Mouse (Mus musculus) MEL (cell line): ENCODE measurements at regions not wholly inside any gene's neighbourhood (a gene's known extent, or its start where the extent isn't known, plus 50 kb on each side); places are given as distances from the start of the nearest gene placed in this dataset.

Experiments
- DNase-seq: peaks from one replicate; pipeline ENCODE4 v3.0.0; 2011; ENCODE audit warnings: low read depth, low spot score
- H3K27ac ChIP-seq: 2 replicates; pipeline ENCODE4 v1.5.1; 2012; ENCODE audit warnings: low read depth, mild to moderate bottlenecking, control low read depth, low read length, moderate library complexity; ENCODE audit not compliant: control insufficient read depth
- H3K27me3 ChIP-seq, 2 experiments: fragments of 150-350 bp in 1 of 2; sonication (generic) in 1 of 2; 2 replicates each; pipeline ENCODE4 v1.6.1; 2012; ENCODE audit warnings: low read length in 2 of 2, mild to moderate bottlenecking in 2 of 2, improper control_type of control experiment in 1 of 2, moderate library complexity in 1 of 2; ENCODE audit not compliant: insufficient read depth in 2 of 2, control insufficient read depth in 1 of 2
- H3K36me3 ChIP-seq, 2 experiments: 2 replicates each; pipeline ENCODE4 v1.6.1; 2012 to 2014; ENCODE audit warnings: low read length in 2 of 2, improper control_type of control experiment in 1 of 2, inconsistent platforms in 1 of 2, mild to moderate bottlenecking in 1 of 2; ENCODE audit not compliant: insufficient read depth in 2 of 2, control insufficient read depth in 1 of 2
- H3K4me1 ChIP-seq, 2 experiments: fragments of 150-350 bp in 1 of 2; sonication (generic) in 1 of 2; 2 replicates each; pipeline ENCODE4 v1.6.1; 2012; ENCODE audit warnings: low read length in 2 of 2, improper control_type of control experiment in 1 of 2, mild to moderate bottlenecking in 1 of 2; ENCODE audit not compliant: insufficient read depth in 2 of 2, control insufficient read depth in 1 of 2
- H3K4me3 ChIP-seq, 2 experiments: fragments of 150-350 bp in 1 of 2; sonication (generic) in 1 of 2; 2 replicates each; pipeline ENCODE4 v1.5.1; 2012; ENCODE audit warnings: low read depth in 2 of 2, low read length in 2 of 2, mild to moderate bottlenecking in 2 of 2, moderate library complexity in 2 of 2, control low read depth in 1 of 2, improper control_type of control experiment in 1 of 2; ENCODE audit not compliant: control insufficient read depth in 1 of 2, insufficient read depth in 1 of 2
- H3K79me2 ChIP-seq: 2 replicates; pipeline ENCODE4 v1.6.1; 2012; ENCODE audit warnings: mild to moderate bottlenecking, low read length, moderate library complexity; ENCODE audit not compliant: control insufficient read depth, poor library complexity, insufficient read depth
- H3K9ac ChIP-seq: 2 replicates; pipeline ENCODE4 v1.6.1; 2012; ENCODE audit warnings: low read depth, mild to moderate bottlenecking, control low read depth, low read length, moderate library complexity; ENCODE audit not compliant: control insufficient read depth, poor library complexity, severe bottlenecking
- H3K9me3 ChIP-seq: fragments of 150-350 bp; sonication (generic); replicated peaks from 2 replicates; pipeline ENCODE4 v1.6.1; 2012; ENCODE audit warnings: mild to moderate bottlenecking, low read length, improper control_type of control experiment, moderate library complexity; ENCODE audit not compliant: insufficient read depth
- BHLHE40 ChIP-seq: IDR thresholded peaks from 2 replicates; pipeline ENCODE4 v1.6.1; 2012; ENCODE audit warnings: low read depth, mild to moderate bottlenecking, inconsistent platforms, low read length, improper control_type of control experiment, borderline replicate concordance
- CHD1 ChIP-seq: IDR thresholded peaks from 2 replicates; pipeline ENCODE4 v1.6.1; 2012; ENCODE audit warnings: low read depth, mild to moderate bottlenecking, inconsistent platforms, low read length, improper control_type of control experiment
- CTCF ChIP-seq, 3 experiments: IDR thresholded peaks in 2 of 3; conservative IDR thresholded peaks in 1 of 3; 2 replicates each; pipeline ENCODE4 v1.5.1; 2011 to 2012; ENCODE audit warnings: low read length in 3 of 3, low read depth in 2 of 3, mild to moderate bottlenecking in 2 of 3, improper control_type of control experiment in 1 of 3, inconsistent platforms in 1 of 3, mixed read lengths in 1 of 3, moderate library complexity in 1 of 3; ENCODE audit not compliant: control insufficient read depth in 1 of 3, insufficient read depth in 1 of 3, poor library complexity in 1 of 3, severe bottlenecking in 1 of 3
- E2F4 ChIP-seq: IDR thresholded peaks from 2 replicates; pipeline ENCODE4 v1.6.1; 2011; ENCODE audit warnings: low read depth, low read length, improper control_type of control experiment, borderline replicate concordance
- HCFC1 ChIP-seq: IDR thresholded peaks from 2 replicates; pipeline ENCODE4 v1.6.1; 2012; ENCODE audit warnings: low read depth, mild to moderate bottlenecking, inconsistent platforms, low read length, improper control_type of control experiment, moderate library complexity
- KAT2A ChIP-seq: conservative IDR thresholded peaks from 2 replicates; pipeline ENCODE4 v1.6.1; 2012; ENCODE audit warnings: low read depth, low read length, improper control_type of control experiment, inconsistent platforms
- MAX ChIP-seq: IDR thresholded peaks from 2 replicates; pipeline ENCODE4 v1.6.1; 2011; ENCODE audit warnings: low read length, improper control_type of control experiment
- MAZ ChIP-seq: IDR thresholded peaks from 2 replicates; pipeline ENCODE4 v1.6.1; 2012; ENCODE audit warnings: low read depth, mild to moderate bottlenecking, inconsistent platforms, low read length, improper control_type of control experiment
- MYB ChIP-seq: IDR thresholded peaks from 2 replicates; pipeline ENCODE4 v1.6.1; 2011; ENCODE audit warnings: mild to moderate bottlenecking, low read depth, low read length, improper control_type of control experiment
- MYC ChIP-seq: IDR thresholded peaks from 2 replicates; pipeline ENCODE4 v1.6.1; 2011; ENCODE audit warnings: low read depth, mild to moderate bottlenecking, low read length, improper control_type of control experiment, moderate library complexity
- NRF1 ChIP-seq: IDR thresholded peaks from 2 replicates; pipeline ENCODE4 v1.6.1; 2014; ENCODE audit warnings: low read depth, mild to moderate bottlenecking, inconsistent platforms, low read length, improper control_type of control experiment, moderate library complexity; ENCODE audit not compliant: poor library complexity, insufficient read depth, severe bottlenecking
- POLR2A ChIP-seq, 2 experiments: IDR thresholded peaks; 2 replicates each; pipeline ENCODE4 v1.6.1; 2011 to 2012; ENCODE audit warnings: low read length in 2 of 2, mild to moderate bottlenecking in 2 of 2, control low read depth in 1 of 2, improper control_type of control experiment in 1 of 2, low read depth in 1 of 2, moderate library complexity in 1 of 2; ENCODE audit not compliant: control insufficient read depth in 1 of 2, insufficient read depth in 1 of 2, poor library complexity in 1 of 2
- RCOR1 ChIP-seq: IDR thresholded peaks from 2 replicates; pipeline ENCODE4 v1.6.1; 2012; ENCODE audit warnings: low read depth, mild to moderate bottlenecking, inconsistent platforms, low read length, improper control_type of control experiment
- SIN3A ChIP-seq: IDR thresholded peaks from 2 replicates; pipeline ENCODE4 v1.6.1; 2012; ENCODE audit warnings: low read length, improper control_type of control experiment, inconsistent platforms
- TAL1 ChIP-seq: IDR thresholded peaks from 2 replicates; pipeline ENCODE4 v1.6.1; 2012; ENCODE audit warnings: mild to moderate bottlenecking, inconsistent platforms, low read length, moderate library complexity, mixed read lengths
- TCF12 ChIP-seq: IDR thresholded peaks from 2 replicates; pipeline ENCODE4 v1.6.1; 2014; ENCODE audit warnings: low read depth, mild to moderate bottlenecking, inconsistent platforms, low read length, improper control_type of control experiment, moderate library complexity
- UBTF ChIP-seq: IDR thresholded peaks from 2 replicates; pipeline ENCODE4 v1.6.1; 2012; ENCODE audit warnings: low read depth, mild to moderate bottlenecking, inconsistent platforms, low read length, improper control_type of control experiment, moderate library complexity, borderline replicate concordance; ENCODE audit not compliant: insufficient read depth
- USF2 ChIP-seq, 2 experiments: IDR thresholded peaks; 2 replicates each; pipeline ENCODE4 v1.6.1; 2011 to 2012; ENCODE audit warnings: improper control_type of control experiment in 2 of 2, low read length in 2 of 2, borderline replicate concordance in 1 of 2, inconsistent platforms in 1 of 2, low read depth in 1 of 2, mild to moderate bottlenecking in 1 of 2; ENCODE audit not compliant: insufficient read depth in 1 of 2
- ZKSCAN1 ChIP-seq: IDR thresholded peaks from 2 replicates; pipeline ENCODE4 v1.6.1; 2012; ENCODE audit warnings: low read depth, mild to moderate bottlenecking, inconsistent platforms, low read length, improper control_type of control experiment, moderate library complexity
- ZMIZ1 ChIP-seq: IDR thresholded peaks from 2 replicates; pipeline ENCODE4 v1.6.1; 2012; ENCODE audit warnings: low read depth, mild to moderate bottlenecking, inconsistent platforms, low read length, improper control_type of control experiment, moderate library complexity

- H3K27me3 ChIP-seq: peaks cover 10 to 17% of the 10 kb centered on the region in 2 experiments
- no peak overlapping the region for H3K27ac ChIP-seq
- no peaks in the 10 kb centered on the region for H3K36me3 ChIP-seq
- H3K4me1 ChIP-seq: no peaks in the 10 kb centered on the region
- H3K9ac ChIP-seq: no peak overlapping the region
- TF ChIP-seq BHLHE40: no peak
- TF ChIP-seq MAX: no peak
- no peak for TF ChIP-seq ZMIZ1
- no peak for TF ChIP-seq RCOR1
- TF ChIP-seq KAT2A: no peak
- TF ChIP-seq CTCF (IDR thresholded peaks at IDR 0.05 in 2 of 3, conservative IDR thresholded peaks at IDR 0.05 in 1 of 3; ENCODE audit: control insufficient read depth in 1 of 3, insufficient read depth in 1 of 3, low read depth in 2 of 3, low read length in 3 of 3, poor library complexity in 1 of 3, severe bottlenecking in 1 of 3): no peak
- no peak for TF ChIP-seq POLR2A (IDR thresholded peaks at IDR 0.05; ENCODE audit: control insufficient read depth in 1 of 2, insufficient read depth in 1 of 2, low read depth in 1 of 2, low read length in 2 of 2, poor library complexity in 1 of 2)
- no peak for TF ChIP-seq TAL1
- no peak for TF ChIP-seq MYC
- TF ChIP-seq, all 39 proteins: peak for 0
- Histone ChIP-seq H3K79me2 (no peaks in the 10 kb centered on the region), H3K4me3 (no peak overlapping the region), H3K9me3 (no peaks in the 10 kb centered on the region)
- DNase-seq: no peak
Observed at GRCm38 (mm10) chr16:93358166-93358565, 245.7 kb downstream of the Setd4 start.

GRCm38 (mm10) chr16:93355204-93355899 lies 248.5 kb downstream of the Setd4 start:
- no peak overlapping the region for H3K27ac ChIP-seq

GRCm38 (mm10) chr16:93353971-93354370 lies 249.9 kb downstream of the Setd4 start:
- no peak overlapping the region for H3K27ac ChIP-seq

More at GRCm38 (mm10) chr16:93355204-93355899, 248.5 kb downstream of the Setd4 start:
- H3K9me3 ChIP-seq: no peaks in the 10 kb centered on the region
- no peak overlapping the region for H3K9ac ChIP-seq
- TF ChIP-seq BHLHE40 (no peak), HCFC1 (no peak), MYC (no peak), E2F4 (no peak), POLR2A (IDR thresholded peaks at IDR 0.05; ENCODE audit: control insufficient read depth in 1 of 2, insufficient read depth in 1 of 2, low read depth in 1 of 2, low read length in 2 of 2, poor library complexity in 1 of 2) (no peak), SIN3A (no peak), MYB (no peak)
- no peaks in the 10 kb centered on the region for H3K36me3 ChIP-seq
- peaks cover 13% of the 10 kb centered on the region in 2 experiments for H3K27me3 ChIP-seq
- no peak overlapping the region for H3K4me3 ChIP-seq
- no peaks in the 10 kb centered on the region for H3K4me1 ChIP-seq
- no peak for DNase-seq
- H3K79me2 ChIP-seq: no peaks in the 10 kb centered on the region

More at GRCm38 (mm10) chr16:93353971-93354370, 249.9 kb downstream of the Setd4 start:
- Histone ChIP-seq H3K9ac (no peak overlapping the region), H3K4me3 (no peak overlapping the region), H3K36me3 (no peaks in the 10 kb centered on the region), H3K4me1 (no peaks in the 10 kb centered on the region)
- DNase-seq: no peak
- TF ChIP-seq USF2 (IDR thresholded peaks at IDR 0.05; ENCODE audit: borderline replicate concordance in 1 of 2, insufficient read depth in 1 of 2, low read depth in 1 of 2, low read length in 2 of 2) (no peak), ZKSCAN1 (no peak), BHLHE40 (no peak), TCF12 (no peak), ZMIZ1 (no peak), CHD1 (no peak), NRF1 (no peak), HCFC1 (no peak), MAZ (no peak), UBTF (no peak), CTCF (IDR thresholded peaks at IDR 0.05 in 2 of 3, conservative IDR thresholded peaks at IDR 0.05 in 1 of 3; ENCODE audit: control insufficient read depth in 1 of 3, insufficient read depth in 1 of 3, low read depth in 2 of 3, low read length in 3 of 3, poor library complexity in 1 of 3, severe bottlenecking in 1 of 3) (no peak), MAX (no peak)
- TF ChIP-seq, all 39 proteins: peak for 0
- H3K79me2 ChIP-seq: no peaks in the 10 kb centered on the region
- H3K9me3 ChIP-seq: no peaks in the 10 kb centered on the region
- peaks cover 12 to 15% of the 10 kb centered on the region in 2 experiments for H3K27me3 ChIP-seq
